Mouse (Mus musculus) neural tube, embryonic 11.5 days (tissue): ENCODE results near the gene Thsd4. TPM values are rescaled to one million over a fixed set of nuclear protein-coding genes. Genes with fewer than 3 reads are reported as not detected.

ENCODE experiments used
- ATAC-seq: fragments of 200-750 bp; cut with Nextera tagmentation; 2 replicates; pipeline ENCODE4 v1.8.0; 2017; ENCODE audit warnings: moderate number of reproducible peaks, mild to moderate bottlenecking, moderate TSS enrichment, moderate library complexity; ENCODE audit not compliant: insufficient read depth, low FRiP score, low TSS enrichment
- DNase-seq: peaks from one replicate; pipeline ENCODE4 v3.0.0-alpha.2; 2015; ENCODE audit warnings: low spot score
- H3K27ac ChIP-seq: fragments of 300-500 bp; sonication (generic); 2 replicates; pipeline ENCODE4 v1.5.1; 2014; ENCODE audit warnings: low read depth, mild to moderate bottlenecking, low read length
- H3K27me3 ChIP-seq: fragments of 300-500 bp; sonication (generic); 2 replicates; pipeline ENCODE4 v1.6.1; 2014; ENCODE audit warnings: mild to moderate bottlenecking, low read length, mixed read lengths; ENCODE audit not compliant: control insufficient read depth, insufficient read depth
- H3K36me3 ChIP-seq: fragments of 300-500 bp; sonication (generic); 2 replicates; pipeline ENCODE4 v1.6.1; 2014; ENCODE audit warnings: mild to moderate bottlenecking, low read length, moderate library complexity, mixed read lengths; ENCODE audit not compliant: control insufficient read depth, insufficient read depth
- H3K4me1 ChIP-seq: fragments of 300-500 bp; sonication (generic); 2 replicates; pipeline ENCODE4 v1.6.1; 2014; ENCODE audit warnings: low read length, mixed read lengths; ENCODE audit not compliant: control insufficient read depth, insufficient read depth
- H3K4me2 ChIP-seq: fragments of 300-500 bp; sonication (generic); 2 replicates; pipeline ENCODE4 v1.6.1; 2014; ENCODE audit warnings: low read depth, mild to moderate bottlenecking, moderate library complexity
- H3K4me3 ChIP-seq: fragments of 300-500 bp; sonication (generic); 2 replicates; pipeline ENCODE4 v1.5.1; 2014; ENCODE audit warnings: low read depth, low read length
- H3K9ac ChIP-seq: fragments of 300-500 bp; sonication (generic); 2 replicates; pipeline ENCODE4 v1.6.1; 2014; ENCODE audit warnings: mild to moderate bottlenecking, low read length
- H3K9me3 ChIP-seq: fragments of 300-500 bp; sonication (generic); 2 replicates; pipeline ENCODE4 v1.6.1; 2016; ENCODE audit warnings: low read length; ENCODE audit not compliant: control insufficient read depth
- WGBS: fragments of 180-500 bp; shearing (Covaris S2); extraction: QIAGEN DNeasy Blood & Tissue Kit; methylation state at CpG from one replicate; pipeline ENCODE4 v1.1.7; 2014; 5-methylcytosine and 5-hydroxymethylcytosine counted together
- polyA plus RNA-seq: library from polyadenylated mRNA; unstranded; fragments of >200 nt; fragmentation: Nextera tagmentation; extraction: Ambion mirVana; gene quantifications from 2 replicates; pipeline ENCODE4 v1.2.1, GENCODE M21; 2014

Thsd4 gene
- polyA plus RNA-seq, 1 experiment from 2014 or later = 5.4 TPM

GRCm38 (mm10) chr9:60364166-60364781 is 157.6 kb downstream of the Thsd4 start:
- H3K27me3 ChIP-seq = no peaks in the 10 kb centered on the region
- no peaks in the 10 kb centered on the region; the same call in 1 of the 2 replicates for H3K36me3 ChIP-seq
- H3K4me3 ChIP-seq = no peak overlapping the region
- no peak overlapping the region for H3K9ac ChIP-seq
- H3K4me1 ChIP-seq = no peaks in the 10 kb centered on the region; the same call in 1 of the 2 replicates
- no peaks in the 10 kb centered on the region for H3K9me3 ChIP-seq
- no peak overlapping the region for H3K27ac ChIP-seq
- no peak overlapping the region for H3K4me2 ChIP-seq
- no peak for ATAC-seq
- 44% methylated on average over 14 of the region's 14 CpGs for WGBS
- DNase-seq = peak; percentile 22

GRCm38 (mm10) chr9:60352351-60352750 is 169.5 kb downstream of the Thsd4 start:
- Histone ChIP-seq H3K9ac (no peak overlapping the region), H3K4me1 (0 out of 2 replicates have a peak, but pooled peaks cover 3% of the 10 kb centered on the region), H3K4me2 (no peak overlapping the region), H3K27me3 (no peaks in the 10 kb centered on the region), H3K4me3 (no peak overlapping the region), H3K9me3 (no peaks in the 10 kb centered on the region), H3K36me3 (no peaks in the 10 kb centered on the region), H3K27ac (no peak overlapping the region)
- no peak for DNase-seq
- 89% methylated on average over 4 of the region's 4 CpGs for WGBS
- ATAC-seq = no peak

- Histone ChIP-seq H3K4me2 (no peak overlapping the region), H3K27ac (no peak overlapping the region), H3K9ac (no peak overlapping the region), H3K4me3 (no peak overlapping the region), H3K36me3 (no peaks in the 10 kb centered on the region), H3K27me3 (no peaks in the 10 kb centered on the region), H3K9me3 (no peaks in the 10 kb centered on the region), H3K4me1 (0 out of 2 replicates have a peak, but pooled peaks cover 3% of the 10 kb centered on the region)
- ATAC-seq (no peak), DNase-seq (no peak)
- WGBS = 80% methylated on average over 6 of the region's 6 CpGs
These were observed 170.7 kb downstream of the Thsd4 start for GRCm38 (mm10) chr9:60351153-60351552.

DNA sequence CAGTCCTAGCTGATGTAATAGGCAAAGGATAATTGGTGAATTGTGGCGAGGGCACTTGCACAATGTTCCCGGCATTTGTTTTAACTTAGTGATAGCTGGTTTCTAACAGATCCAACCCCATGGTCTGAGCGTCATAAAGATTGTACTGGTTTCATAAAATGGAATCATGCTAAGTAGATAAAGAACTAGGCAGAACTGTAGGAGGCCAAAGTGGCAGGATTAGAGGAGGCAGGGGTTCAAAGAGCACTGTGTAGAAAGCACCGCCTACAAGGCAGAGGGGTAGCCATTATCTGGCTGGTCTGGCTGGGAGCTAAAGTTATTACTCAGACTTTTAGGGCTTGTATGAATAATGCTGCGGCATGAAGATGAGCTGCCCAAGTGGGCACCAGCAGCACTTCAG is 185.7 kb downstream of the Thsd4 start:
- H3K27ac ChIP-seq = no peak overlapping the region
- DNase-seq (no peak), ATAC-seq (no peak)
- H3K9ac ChIP-seq = no peak overlapping the region
- H3K4me3 ChIP-seq = no peak overlapping the region
- H3K27me3 ChIP-seq = no peaks in the 10 kb centered on the region
- H3K36me3 ChIP-seq = no peaks in the 10 kb centered on the region
- H3K4me1 ChIP-seq = no peaks in the 10 kb centered on the region
- no peaks in the 10 kb centered on the region for H3K9me3 ChIP-seq
- H3K4me2 ChIP-seq = no peak overlapping the region
- WGBS = 94% methylated on average over 5 of the region's 5 CpGs

GRCm38 (mm10) chr9:60335455-60335854 is 186.4 kb downstream of the Thsd4 start:
- H3K27me3 ChIP-seq = no peaks in the 10 kb centered on the region
- no peaks in the 10 kb centered on the region for H3K4me1 ChIP-seq
- no peak for ATAC-seq
- no peak overlapping the region for H3K4me2 ChIP-seq
- H3K4me3 ChIP-seq = no peak overlapping the region
- H3K36me3 ChIP-seq = no peaks in the 10 kb centered on the region
- no peaks in the 10 kb centered on the region for H3K9me3 ChIP-seq
- H3K9ac ChIP-seq = no peak overlapping the region
- 90% methylated on average over 6 of the region's 6 CpGs for WGBS
- no peak overlapping the region for H3K27ac ChIP-seq
- no peak for DNase-seq

GRCm38 (mm10) chr9:60329911-60330310 is 191.9 kb downstream of the Thsd4 start:
- no peaks in the 10 kb centered on the region for H3K36me3 ChIP-seq
- WGBS = 73% methylated on average over 4 of the region's 4 CpGs
- H3K4me1 ChIP-seq = no peaks in the 10 kb centered on the region
- H3K4me2 ChIP-seq = no peak overlapping the region
- DNase-seq = no peak
- ATAC-seq = no peak
- no peak overlapping the region for H3K4me3 ChIP-seq
- no peak overlapping the region for H3K27ac ChIP-seq
- no peaks in the 10 kb centered on the region for H3K9me3 ChIP-seq
- H3K27me3 ChIP-seq = no peaks in the 10 kb centered on the region
- H3K9ac ChIP-seq = no peak overlapping the region

GRCm38 (mm10) chr9:60324716-60325115 is 197.1 kb downstream of the Thsd4 start:
- no peak overlapping the region for H3K4me3 ChIP-seq

DNA sequence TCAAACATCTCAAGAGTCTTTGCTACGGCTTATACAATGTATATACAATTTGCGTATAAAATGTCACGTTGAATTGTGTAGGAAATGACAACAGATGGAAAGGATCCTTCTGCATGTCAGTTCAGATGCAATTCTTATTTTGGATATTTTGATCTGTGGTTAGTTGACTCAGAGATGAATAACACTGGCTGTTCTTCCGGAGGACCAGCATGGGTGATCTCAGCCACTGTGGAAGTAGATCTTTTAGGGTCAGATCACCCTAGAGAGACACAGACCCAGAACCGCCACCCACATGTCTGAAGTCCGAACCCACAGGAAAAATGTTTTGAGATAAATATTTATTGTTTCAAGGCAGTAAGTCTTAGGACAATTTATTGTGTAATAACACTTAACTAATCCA is 198.4 kb downstream of the Thsd4 start:
- Histone ChIP-seq H3K9ac (no peak overlapping the region), H3K36me3 (no peaks in the 10 kb centered on the region), H3K27me3 (no peaks in the 10 kb centered on the region), H3K4me1 (no peaks in the 10 kb centered on the region), H3K9me3 (no peaks in the 10 kb centered on the region), H3K4me2 (no peak overlapping the region), H3K4me3 (no peak overlapping the region), H3K27ac (no peak overlapping the region)
- ATAC-seq (no peak), DNase-seq (no peak)
- 92% methylated on average over 6 of the region's 6 CpGs for WGBS

More at GRCm38 (mm10) chr9:60324716-60325115, 197.1 kb downstream of the Thsd4 start:
- ATAC-seq = no peak
- H3K9me3 ChIP-seq = no peaks in the 10 kb centered on the region
- no peak overlapping the region for H3K9ac ChIP-seq
- WGBS = 90% methylated on average over 2 of the region's 2 CpGs
- H3K27ac ChIP-seq = no peak overlapping the region
- no peaks in the 10 kb centered on the region for H3K36me3 ChIP-seq
- H3K4me1 ChIP-seq = no peaks in the 10 kb centered on the region
- no peak for DNase-seq
- H3K27me3 ChIP-seq = no peaks in the 10 kb centered on the region
- no peak overlapping the region for H3K4me2 ChIP-seq

- Histone ChIP-seq H3K36me3 (no peaks in the 10 kb centered on the region), H3K9ac (no peak overlapping the region), H3K4me2 (no peak overlapping the region), H3K9me3 (no peaks in the 10 kb centered on the region), H3K27ac (no peak overlapping the region), H3K4me1 (0 out of 2 replicates have a peak, but pooled peaks cover 5% of the 10 kb centered on the region), H3K4me3 (no peak overlapping the region), H3K27me3 (no peaks in the 10 kb centered on the region)
- DNase-seq (no peak), ATAC-seq (no peak)
- WGBS = 91% methylated on average over 8 of the region's 8 CpGs
These were observed 204.6 kb downstream of the Thsd4 start for GRCm38 (mm10) chr9:60317291-60317690.
